Mouse (Mus musculus): ENCODE measurements around the gene Cfap65.

Gene Cfap65

DNA sequence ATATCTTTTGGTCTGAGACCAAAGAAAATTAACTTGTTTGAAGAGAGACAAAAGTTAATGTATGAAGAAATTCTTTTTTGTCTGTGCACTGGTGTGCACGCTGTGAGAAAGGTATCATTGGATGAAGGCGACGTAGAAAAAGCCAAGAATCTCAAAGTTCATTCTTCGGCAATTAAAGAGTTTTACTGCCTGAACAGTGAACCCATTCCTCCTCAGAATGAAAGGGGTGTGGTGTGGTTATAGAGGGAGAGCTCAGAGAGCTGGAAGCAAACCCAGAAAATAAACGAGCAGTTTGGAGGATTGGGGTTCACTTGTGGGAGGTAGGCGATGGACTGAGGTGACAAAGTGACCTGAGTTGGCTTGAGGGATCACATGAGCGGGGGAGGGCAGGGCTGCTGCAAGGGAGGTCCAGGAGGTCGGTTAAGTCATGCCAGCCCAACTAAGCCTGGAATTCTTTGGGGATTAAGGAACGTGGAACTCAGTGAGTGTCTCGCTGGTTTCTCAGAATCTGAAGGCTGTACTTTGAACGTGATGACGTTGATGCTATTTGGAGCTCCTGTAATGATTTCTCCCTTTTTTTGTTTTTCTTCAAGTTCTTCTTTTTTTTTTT, 927 bp upstream of the Cfap65 start:
- DNase-seq (ENCODE audit: low spot score), result no peak

DNA sequence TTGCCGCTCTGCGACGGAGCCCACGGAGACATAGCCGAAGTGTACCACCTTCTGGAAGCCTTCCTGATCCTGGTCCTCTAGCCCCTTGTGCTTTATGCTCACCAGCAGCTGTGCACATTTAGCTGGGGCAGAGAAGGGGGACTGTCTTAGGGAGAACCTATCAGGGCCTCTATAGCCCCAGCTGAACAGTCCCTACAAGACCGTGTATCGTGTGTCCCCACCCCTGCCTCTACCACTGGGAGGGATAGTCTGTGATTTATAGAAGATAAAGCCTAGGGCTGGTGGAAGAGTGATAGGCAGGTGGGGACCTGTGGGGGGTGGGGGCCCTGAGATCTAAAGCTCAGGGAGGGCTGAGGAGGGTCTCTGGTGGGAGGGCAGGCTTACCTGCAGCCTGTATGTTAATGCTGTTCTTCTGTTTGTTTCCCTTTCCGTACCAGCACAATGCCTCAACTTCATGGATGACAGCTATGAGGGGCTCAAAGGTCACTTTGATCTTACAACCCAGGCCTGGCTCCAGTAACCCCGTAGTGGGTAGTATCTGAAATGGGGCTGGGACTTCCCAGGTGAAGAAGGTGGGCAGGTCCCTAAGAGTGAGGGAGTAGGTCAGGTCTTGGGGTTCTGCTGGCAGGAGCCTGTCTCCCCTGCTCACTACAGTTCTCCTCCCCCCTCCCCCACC, 7.6 kb downstream of the Cfap65 start:
- no peak for DNase-seq (ENCODE audit: low spot score)

DNA sequence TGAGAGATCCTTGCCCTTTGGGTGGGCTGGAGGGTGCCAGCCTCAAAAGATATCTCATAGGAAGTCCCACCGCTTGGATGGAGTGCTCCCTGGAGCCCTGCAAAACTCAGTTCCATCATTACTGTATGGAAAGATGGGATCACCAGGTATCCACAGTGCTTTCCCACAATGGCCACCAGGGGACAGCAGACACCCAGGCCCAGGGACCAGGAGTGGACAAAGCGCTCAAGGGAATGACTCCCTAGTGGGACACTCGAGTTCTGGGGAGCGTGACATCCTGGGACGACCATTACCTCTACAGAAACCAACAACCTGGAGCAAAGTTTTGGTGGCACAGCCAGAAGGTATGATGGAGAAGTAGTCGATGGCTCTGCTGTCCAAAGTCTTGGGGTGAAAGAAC, 8.7 kb downstream of the Cfap65 start:
- DNase-seq (ENCODE audit: low spot score), result peak; percentile 51

- DNase-seq (ENCODE audit: low spot score), result no peak
Measured at GRCm38 (mm10) chr1:74924464-74924863, 10.9 kb downstream of the Cfap65 start.

GRCm38 (mm10) chr1:74915706-74916105, 19.7 kb downstream of the Cfap65 start:
- no peak for DNase-seq (ENCODE audit: low spot score)

GRCm38 (mm10) chr1:74902191-74902590, 33.2 kb downstream of the Cfap65 start:
- DNase-seq (ENCODE audit: low spot score), result no peak

- peak; percentile 31 for DNase-seq (ENCODE audit: low spot score)
Measured at GRCm38 (mm10) chr1:74901686-74902085, 33.7 kb downstream of the Cfap65 start.

GRCm38 (mm10) chr1:74900341-74901285, 34.8 kb downstream of the Cfap65 start:
- DNase-seq (ENCODE audit: low spot score), result peak; percentile 35

DNA sequence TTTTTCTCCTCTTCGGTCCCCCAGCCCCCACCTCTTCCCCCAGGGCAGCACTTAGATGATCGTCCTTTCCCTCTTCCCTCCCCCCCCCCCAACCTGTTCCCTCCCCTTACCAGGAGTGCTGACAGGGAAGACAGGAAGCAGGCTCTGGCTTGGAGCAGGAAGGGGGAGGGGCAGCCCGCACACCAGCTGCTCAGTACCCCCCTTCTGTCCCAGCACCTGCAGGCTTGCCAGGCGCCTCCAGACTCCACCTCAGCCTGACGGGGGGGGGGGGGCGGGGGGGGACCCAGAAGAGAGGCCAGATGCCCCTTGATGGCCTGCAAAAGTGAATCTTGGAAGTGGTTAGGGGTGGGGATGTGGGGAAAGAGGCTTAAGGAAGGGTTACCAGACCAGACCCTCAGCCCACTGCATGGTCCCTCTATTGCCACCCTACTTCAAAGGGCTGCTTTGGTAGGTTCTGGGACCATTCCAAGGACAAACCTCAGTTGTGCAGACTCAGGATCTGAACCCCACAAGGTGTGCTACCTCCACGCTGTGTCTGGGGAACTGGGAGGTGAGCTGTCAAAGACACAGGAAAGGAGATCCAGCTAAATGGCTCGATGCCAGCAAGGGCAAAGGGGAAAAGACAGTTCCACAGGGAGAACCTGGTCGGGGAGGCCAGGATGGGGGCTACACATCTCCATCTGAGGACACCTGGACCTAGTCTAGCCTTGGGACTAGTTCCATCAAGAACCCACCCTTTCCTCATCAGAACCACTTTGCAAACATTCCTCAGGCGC, 36.6 kb downstream of the Cfap65 start:
- DNase-seq (ENCODE audit: low spot score), result no peak

DNA sequence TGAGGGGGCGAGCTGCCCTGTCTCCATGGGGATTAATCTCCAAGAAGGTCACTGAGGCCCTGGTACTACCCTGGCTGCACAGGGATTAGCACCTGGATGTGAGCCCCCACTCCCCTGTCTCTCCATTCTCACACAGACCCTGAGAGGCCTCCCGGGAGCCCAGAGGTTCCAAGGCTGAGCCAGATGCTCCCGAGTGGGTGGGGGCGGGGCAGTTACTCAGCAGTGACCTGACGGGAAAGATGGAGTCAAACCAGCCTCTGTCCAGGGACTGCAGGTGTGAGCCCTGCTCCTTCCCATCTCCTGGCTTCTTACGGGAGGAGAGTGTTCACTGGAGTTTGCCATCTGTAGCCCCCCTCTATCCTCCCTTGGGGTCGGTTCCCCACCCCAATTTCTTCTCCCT, 37.4 kb downstream of the Cfap65 start:
- no peak for DNase-seq (ENCODE audit: low spot score)

DNA sequence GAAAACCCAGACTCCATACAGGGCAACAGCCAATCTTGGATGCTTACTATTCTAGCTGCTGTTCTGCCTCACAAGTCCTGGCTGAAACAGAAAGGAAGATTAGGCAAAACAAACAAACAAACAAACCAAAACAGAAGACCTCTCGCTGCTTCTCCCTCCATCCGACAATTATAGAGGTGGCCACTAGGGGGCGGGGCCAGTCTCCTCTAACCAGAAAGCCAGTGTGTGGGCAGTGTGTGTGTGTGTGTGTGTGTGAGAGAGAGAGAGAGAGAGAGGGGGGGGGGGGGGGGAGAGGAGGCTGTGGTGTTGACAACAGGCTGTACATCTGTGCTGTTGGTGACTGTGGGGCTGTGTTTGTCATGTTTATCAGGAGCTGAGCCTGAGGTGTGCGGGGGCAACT, 40.4 kb downstream of the Cfap65 start:
- DNase-seq (ENCODE audit: low spot score), result peak; percentile 32

DNA sequence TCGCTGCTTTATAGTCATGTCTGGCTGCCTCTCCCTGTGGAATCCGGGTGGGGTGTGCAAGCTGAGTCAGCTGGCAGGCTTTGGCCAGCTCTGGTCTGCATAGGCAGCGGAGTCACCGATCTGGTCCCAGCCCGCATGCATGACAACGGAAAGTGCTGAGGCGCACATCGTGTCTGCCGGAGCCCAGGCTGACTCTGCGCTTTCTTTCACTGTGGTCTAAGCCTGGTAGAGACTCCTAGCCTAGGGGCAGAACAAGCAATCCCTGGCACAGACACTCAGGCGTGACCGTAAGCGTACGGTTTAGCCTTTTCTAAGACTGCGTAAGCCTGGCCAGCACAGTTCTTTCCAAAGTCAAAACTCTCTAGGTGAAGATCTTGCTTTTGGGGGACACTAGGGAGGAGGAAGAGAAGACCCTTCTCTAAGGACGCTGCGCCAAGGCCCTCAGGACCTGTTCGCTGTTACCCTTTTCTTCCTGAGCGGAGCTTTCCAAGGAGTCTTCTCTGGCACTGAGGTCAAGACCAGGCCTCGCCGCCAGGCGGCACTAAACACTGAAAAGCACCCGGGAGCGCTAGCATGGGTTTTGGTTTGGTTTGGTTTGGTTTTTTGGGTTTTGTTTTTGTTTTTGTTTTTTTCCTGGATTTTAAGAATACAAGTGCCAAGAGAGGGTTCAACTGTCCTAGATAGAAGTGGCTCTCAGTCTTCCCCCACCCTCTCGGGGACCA, 42.1 kb downstream of the Cfap65 start, which contains the start of gene Cryba2:
Cryba2 (minus strand) TSS at position 10 of the 722 bp plus-strand sequence.
- DNase-seq (ENCODE audit: low spot score), result peak; percentile 49

DNA sequence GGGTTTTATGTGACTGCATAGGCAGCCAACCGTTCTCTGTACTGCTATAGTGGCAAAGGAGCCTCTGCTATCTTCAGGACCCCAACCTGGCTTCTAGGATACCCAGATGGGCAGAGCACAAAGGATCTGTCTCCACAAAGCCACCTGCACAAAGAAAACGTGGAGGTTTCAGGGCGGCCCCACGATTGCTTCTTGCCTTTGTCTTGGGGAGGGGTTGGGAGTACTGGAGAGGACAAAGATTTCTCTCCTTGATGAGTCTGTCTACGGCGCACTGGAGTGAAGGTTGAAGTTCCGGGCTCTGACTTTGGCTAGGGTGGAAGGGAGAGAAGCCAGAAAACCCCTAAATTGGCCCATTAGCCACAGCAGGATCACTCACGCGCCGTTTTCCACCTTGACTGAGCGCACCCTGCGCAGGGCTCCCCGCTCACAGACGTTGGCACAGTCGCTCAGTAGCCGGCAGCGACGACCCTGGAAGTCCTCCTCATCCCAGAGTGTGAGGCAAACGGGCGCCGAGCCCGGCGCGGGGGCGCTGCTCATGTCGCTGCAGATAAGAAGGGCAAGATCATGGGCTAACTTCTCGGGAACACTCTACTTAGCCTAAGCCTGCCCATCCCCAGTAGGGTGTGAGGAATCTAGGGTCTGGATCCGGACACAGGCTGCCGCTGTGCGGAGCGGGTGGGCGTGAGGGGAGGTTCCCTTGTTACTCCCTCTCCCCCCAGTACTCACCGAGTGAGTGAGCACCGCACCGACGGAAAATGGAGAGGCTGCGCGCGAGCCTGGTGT, 42.9 kb downstream of the Cfap65 start:
- DNase-seq (ENCODE audit: low spot score), result no peak

DNA sequence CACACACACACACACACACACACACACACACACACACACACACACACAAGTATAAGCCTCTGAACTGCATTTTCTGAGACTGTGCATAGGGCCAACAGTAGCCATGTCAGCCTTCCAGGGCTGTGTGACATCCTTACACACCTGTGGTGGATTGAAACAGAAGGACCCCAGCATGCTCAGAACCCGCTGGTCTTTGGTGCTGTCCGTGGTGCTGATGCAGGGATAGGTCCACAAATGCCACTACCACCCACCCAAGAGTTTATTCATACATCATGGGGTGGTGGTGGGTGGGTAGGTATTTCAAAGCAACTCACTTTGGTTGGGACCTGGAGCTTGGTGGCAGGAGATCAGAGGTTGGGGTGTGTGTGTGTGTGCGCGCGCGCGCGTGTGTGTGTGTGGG, 43.9 kb downstream of the Cfap65 start:
- DNase-seq (ENCODE audit: low spot score), result peak; percentile 46

DNA sequence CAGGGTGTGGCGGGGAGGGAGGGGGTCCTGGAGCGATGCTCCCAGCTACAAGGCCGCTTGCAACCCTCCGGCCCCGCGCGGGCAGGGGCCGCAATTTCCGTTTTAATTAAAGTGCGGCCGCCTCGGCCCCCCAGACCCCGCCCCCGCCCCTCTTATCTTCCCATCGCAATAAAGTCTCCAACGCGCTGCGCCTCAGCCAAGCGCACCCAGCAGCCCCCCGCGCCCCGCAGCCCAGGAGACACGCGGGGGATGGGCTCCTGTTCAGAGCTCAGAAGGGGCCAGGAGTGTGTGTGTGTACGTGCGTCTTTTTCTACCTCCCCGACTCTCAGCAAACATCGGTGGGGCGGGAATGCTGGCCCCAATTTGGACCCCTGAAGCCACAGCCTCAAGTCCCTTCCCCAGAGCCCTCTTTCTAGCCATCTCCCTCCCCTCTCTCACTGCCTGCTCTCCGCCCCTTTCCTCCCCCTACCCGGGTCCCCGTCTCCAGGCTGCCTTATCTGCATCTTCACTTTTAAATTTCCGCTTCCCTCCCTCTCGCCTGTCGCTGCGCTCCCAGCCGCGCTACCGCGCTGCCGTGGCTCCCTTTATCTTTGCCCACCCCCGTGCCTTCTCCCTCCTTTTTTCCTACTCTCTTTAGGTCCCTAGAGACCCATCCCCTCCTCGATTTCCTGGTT, 49.9 kb downstream of the Cfap65 start, which contains the start of gene Fev:
Fev (minus strand) TSS at position 51 of the 674 bp plus-strand sequence.
- DNase-seq (ENCODE audit: low spot score), result no peak

GRCm38 (mm10) chr1:74884196-74885141, 50.9 kb downstream of the Cfap65 start:
- no peak for DNase-seq (ENCODE audit: low spot score)

GRCm38 (mm10) chr1:74883441-74883840, 52.0 kb downstream of the Cfap65 start:
- DNase-seq (ENCODE audit: low spot score), result no peak

DNA sequence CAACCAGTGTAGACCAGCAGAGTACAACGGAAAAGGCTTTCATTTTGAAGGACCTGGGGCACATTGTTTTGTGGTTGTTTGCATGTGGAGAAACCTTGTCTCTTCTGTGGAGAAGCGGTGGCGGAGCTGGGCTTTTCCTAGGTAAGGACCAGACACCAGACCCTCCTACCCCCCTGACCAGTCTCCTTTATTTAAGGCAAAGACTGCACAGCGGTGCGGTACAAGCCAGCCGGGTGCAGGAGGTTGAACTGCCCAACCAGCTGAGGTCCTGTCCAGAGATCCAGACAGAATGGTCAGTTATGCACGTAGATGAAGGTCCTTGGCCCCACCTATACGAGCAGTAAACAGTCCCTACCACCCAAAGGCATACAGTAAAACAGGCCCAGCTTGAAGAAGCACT, 52.6 kb downstream of the Cfap65 start:
- no peak for DNase-seq (ENCODE audit: low spot score)

All from ovary, postnatal 36 days (tissue).